Mouse (Mus musculus) frontal cortex, adult 2 months (tissue): ENCODE results near the gene Pcbp4. TPM values are rescaled to one million over a fixed set of nuclear protein-coding genes. Genes with fewer than 3 reads are reported as not detected.
A peak's percentile ranks its signal among the peaks of the same experiment; 100 is the strongest.

Experiments used
- DNase-seq, 2 experiments: peaks; one replicate each; pipeline ENCODE4 v3.0.0; 2022; ENCODE audit warnings: low spot score in 1 of 2; ENCODE audit errors: extremely low spot score in 1 of 2
- polyA plus RNA-seq: library from polyadenylated mRNA; depleted of rRNA; stranded (reverse); fragments of >200 nt; gene quantifications from 2 replicates; pipeline ENCODE4 v1.2.3, GENCODE M21; 2012; rRNA removed

Pcbp4 gene
- polyA plus RNA-seq: 220 and 253 TPM in 2 replicates

DNA sequence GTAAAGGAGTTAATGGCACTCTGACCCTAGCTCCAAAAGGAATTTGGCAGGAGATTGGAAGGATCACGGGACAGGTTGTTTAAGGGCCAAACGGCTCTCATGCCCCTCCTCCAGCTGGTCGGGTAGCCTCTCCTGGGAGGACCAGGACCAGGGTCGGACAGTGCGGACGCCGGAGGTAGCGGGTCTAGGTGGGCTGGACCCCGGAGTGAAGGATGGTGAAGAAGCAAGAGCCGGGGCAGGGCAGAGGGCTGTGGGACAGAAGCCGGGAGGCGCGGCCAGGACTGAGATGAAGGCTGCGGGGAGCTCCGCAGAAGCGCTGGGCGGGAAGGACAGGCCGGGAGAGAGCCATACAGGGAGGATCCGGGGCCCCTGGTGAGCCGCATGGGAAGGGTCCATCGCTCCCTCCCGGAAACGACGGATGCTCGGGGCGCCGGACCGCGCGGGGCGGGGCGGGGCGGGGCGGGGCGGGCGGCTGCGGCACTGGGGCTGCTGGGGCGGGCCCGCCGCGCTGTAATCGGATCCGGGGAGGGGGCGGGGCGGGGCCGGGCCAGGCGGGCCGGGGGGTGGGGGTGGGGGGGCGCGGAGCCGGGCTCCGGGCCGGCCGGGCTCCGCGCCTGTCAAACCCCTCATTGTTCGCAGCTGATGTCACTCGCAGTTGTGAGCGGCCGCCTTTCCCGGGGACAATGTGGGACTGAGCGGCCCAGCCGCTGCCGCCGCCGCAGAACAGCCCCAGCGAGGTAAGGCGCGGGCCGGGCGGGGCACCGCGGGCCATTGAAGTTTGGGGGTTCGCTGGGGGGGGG is at the start of gene Pcbp4:
Gene Pcbp4, plus strand, starts transcription at position 21 of the 800 bp plus-strand sequence.
- DNase-seq: peak in 1 of 2 experiments; percentile 56

GRCm38 (mm10) chr9:106405275-106405674 is 47.8 kb upstream of the Pcbp4 start:
- no peak for DNase-seq

DNA sequence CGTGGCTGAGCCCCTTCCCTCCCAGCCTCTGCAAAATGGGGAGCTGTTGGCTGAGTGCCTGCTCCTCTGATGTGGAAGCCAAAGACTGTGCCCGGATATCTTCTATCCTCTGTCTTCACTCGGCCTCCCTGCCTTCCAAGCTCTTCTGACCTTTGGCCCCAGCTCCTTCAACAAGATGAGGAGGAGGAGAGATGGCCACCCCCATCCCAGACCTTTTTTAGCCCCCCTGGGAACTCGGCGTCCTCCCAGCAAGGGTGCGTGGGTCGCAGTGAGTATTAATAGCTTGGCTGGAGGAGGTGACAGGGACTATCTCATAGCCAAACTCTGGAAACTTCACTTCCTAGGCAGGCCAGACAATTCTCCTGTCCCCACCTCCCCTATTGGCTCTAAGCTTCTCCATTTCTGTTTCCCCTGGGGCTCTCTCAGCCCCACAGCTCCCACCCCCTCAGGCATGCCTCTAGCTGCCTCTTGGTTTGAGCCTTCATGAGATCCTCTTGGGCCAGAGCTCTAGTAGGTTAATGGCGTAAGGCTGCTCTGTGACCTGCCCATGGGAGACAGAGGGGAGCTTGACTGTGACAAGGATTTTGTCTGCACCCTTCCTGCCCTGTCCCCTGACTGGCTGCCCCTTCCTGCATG is 46.5 kb upstream of the Pcbp4 start:
- peak in 1 of 2 experiments; percentile 61 for DNase-seq

GRCm38 (mm10) chr9:106409096-106409495 is 44.0 kb upstream of the Pcbp4 start:
- no peak for DNase-seq

- no peak for DNase-seq
These were observed 42.9 kb upstream of the Pcbp4 start for GRCm38 (mm10) chr9:106410086-106410650.

- DNase-seq: peak; percentile 72 to 78
These were observed 41.9 kb upstream of the Pcbp4 start for GRCm38 (mm10) chr9:106411091-106411594.

DNA sequence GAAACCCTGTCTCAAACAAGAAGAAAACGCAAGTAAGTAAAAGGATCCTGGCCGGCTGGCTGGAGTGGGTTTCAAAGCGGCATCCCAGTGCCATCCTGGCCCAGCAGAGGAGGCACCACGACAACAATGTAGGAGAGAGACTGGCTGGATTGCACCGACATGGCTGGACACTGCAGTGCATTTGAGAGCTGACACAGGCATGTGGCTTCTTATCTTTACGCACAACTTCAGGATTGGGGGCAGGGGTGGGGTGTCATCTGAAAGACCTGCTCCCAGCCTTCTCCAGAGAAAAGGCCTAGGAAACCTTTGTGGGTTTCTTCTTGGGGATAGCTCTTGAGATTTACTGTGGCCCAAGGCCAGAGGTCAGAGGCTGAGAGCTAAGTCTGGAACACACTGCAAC is 41.4 kb upstream of the Pcbp4 start:
- no peak for DNase-seq

- no peak for DNase-seq
These were observed 40.9 kb upstream of the Pcbp4 start for GRCm38 (mm10) chr9:106412210-106412609.

- no peak for DNase-seq
These were observed 39.5 kb upstream of the Pcbp4 start for GRCm38 (mm10) chr9:106413606-106414005.

GRCm38 (mm10) chr9:106416826-106417225 is 36.3 kb upstream of the Pcbp4 start:
- DNase-seq: no peak

DNA sequence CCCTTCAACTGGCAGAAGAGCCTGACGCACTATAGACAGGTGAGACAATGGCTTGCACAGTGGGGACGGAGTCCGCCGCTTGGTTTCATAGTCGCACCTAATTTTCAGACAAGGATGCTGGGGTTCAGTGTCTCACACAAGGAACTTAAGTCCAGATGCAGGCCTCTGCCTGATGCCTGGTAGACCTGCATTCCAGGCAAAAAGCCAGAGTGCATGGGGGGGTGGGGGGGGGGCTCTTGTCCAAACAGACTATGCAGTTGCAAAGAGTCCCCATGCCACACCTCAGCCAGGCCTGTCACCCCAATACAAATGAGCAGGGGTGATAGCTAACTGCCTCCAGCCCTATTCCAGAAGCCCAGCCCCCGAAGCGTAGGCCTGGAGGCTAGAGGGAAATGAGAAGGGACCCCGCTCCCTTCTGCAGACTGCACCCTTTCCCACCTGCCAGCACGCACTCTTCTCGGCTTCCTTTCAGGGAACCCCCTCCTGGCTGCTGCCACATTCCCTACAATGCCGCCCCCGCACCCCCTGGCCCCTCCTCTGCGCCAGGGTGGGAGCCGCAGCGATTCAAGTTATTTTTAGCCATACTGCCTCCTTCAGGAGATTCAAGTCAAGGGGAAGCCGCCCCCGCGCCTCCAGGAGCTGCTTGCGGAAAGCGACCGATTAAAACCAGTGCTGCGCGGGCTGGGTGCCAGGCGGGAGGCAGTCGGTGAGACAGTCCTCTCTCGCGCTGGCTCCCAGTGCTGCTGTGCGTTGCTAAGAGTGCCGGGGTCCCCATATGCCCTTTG is 35.1 kb upstream of the Pcbp4 start:
- peak; percentile 96 to 98 for DNase-seq

DNA sequence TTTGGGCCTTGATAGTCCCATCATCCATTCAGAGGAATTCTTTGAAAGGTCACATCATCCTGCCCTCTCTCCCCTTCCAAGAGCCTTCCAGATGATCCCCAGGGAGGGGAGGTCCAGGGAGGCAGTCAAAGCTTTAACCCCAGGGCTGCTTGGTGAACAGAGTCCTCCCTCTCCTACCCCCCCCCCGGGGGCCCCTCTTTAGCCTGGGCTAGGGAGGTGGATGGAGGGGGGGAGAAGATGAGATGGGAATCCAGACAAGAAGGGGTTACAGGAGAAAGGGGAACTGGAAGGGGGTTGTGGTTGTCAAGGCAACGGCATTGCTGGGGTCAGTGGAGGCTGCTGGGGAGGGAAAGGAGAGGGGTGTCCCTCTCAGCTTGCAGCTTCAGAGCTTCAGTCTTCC is 32.5 kb upstream of the Pcbp4 start:
- DNase-seq: no peak

GRCm38 (mm10) chr9:106421033-106421864 is 31.8 kb upstream of the Pcbp4 start:
- DNase-seq: no peak

GRCm38 (mm10) chr9:106421865-106422160 is 31.3 kb upstream of the Pcbp4 start:
- peak; percentile 78 to 97 for DNase-seq

DNA sequence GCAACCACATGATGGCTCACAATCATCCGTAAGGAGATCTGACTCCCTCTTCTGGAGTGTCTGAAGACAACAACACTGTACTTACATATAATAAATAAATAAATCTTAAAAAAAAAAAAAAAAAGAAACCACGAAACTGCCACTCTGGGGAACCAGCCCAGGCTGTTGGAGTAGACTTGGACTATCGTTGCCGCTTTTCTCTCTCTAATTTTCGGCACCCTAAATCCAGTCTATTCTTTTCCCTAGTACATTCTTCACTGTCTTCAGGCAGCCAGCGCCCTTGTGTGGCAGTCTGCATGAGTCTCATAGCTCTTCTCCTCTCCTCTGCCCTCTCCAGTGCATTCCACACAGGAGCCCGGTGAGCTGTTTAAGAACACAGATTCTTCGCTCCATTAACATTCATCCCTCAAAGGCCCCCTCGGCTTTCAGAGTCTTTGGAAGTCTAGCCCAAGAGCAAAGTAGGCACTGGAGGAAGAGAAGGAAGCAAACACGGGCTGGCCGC is 24.3 kb upstream of the Pcbp4 start:
- DNase-seq: no peak

GRCm38 (mm10) chr9:106429221-106430014 is 23.7 kb upstream of the Pcbp4 start, which contains the start of gene Rpl29:
Gene Rpl29, plus strand, starts transcription at chr9:106429454.
- peak; percentile 89 to 98 for DNase-seq

DNA sequence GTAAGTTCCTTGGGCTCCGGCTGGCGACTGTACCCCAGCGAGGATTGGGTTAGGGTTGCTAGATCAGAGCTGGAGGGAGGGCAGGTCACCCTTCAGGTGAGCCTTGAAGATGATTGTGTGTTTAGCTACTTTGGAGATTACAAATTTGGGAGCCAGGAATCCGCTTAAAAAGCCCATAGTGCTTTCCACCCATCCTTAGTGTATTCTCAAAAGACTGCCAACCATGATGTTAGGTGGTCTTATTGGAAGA is 23.2 kb upstream of the Pcbp4 start:
- DNase-seq: no peak

GRCm38 (mm10) chr9:106433389-106433788 is 19.7 kb upstream of the Pcbp4 start:
- DNase-seq: peak in 1 of 2 experiments; percentile 58

GRCm38 (mm10) chr9:106436566-106436965 is 16.5 kb upstream of the Pcbp4 start:
- DNase-seq: no peak
